Mouse (Mus musculus) forebrain, embryonic 16.5 days (tissue): ENCODE measurements around the gene Igsf9. TPM values are rescaled to one million over a fixed set of nuclear protein-coding genes. Genes with fewer than 3 reads are reported as not detected.
A peak's percentile ranks its signal among the peaks of the same experiment; 100 is the strongest.

ENCODE experiments used
- ATAC-seq: fragments of 200-750 bp; cut with Nextera tagmentation; 2 replicates; pipeline ENCODE4 v1.8.0; 2017; ENCODE audit warnings: mild to moderate bottlenecking, moderate library complexity
- H3K27ac ChIP-seq: fragments of 300-500 bp; sonication (generic); 2 replicates; pipeline ENCODE4 v1.5.1; 2014; ENCODE audit warnings: low read length, control low read depth
- H3K27me3 ChIP-seq: fragments of 300-500 bp; sonication (generic); replicated peaks from 2 replicates; pipeline ENCODE4 v1.6.1; 2014; ENCODE audit warnings: low read length; ENCODE audit not compliant: control insufficient read depth, insufficient read depth
- H3K36me3 ChIP-seq: fragments of 300-500 bp; sonication (generic); 2 replicates; pipeline ENCODE4 v1.6.1; 2014; ENCODE audit not compliant: control insufficient read depth, insufficient read depth
- H3K4me1 ChIP-seq: fragments of 300-500 bp; sonication (generic); replicated peaks from 2 replicates; pipeline ENCODE4 v1.6.1; 2014; ENCODE audit warnings: low read length; ENCODE audit not compliant: control insufficient read depth, insufficient read depth
- H3K4me2 ChIP-seq: fragments of 300-500 bp; sonication (generic); 2 replicates; pipeline ENCODE4 v1.6.1; 2014; ENCODE audit warnings: mild to moderate bottlenecking, low read length, control low read depth
- H3K4me3 ChIP-seq: fragments of 300-500 bp; sonication (generic); replicated peaks from 2 replicates; pipeline ENCODE4 v1.5.1; 2014; ENCODE audit warnings: mild to moderate bottlenecking, low read length, control low read depth
- H3K9ac ChIP-seq: fragments of 300-500 bp; sonication (generic); replicated peaks from 2 replicates; pipeline ENCODE4 v1.6.1; 2014; ENCODE audit warnings: low read depth, low read length, control low read depth
- H3K9me3 ChIP-seq: fragments of 300-500 bp; sonication (generic); 2 replicates; pipeline ENCODE4 v1.6.1; 2016; ENCODE audit warnings: low read length; ENCODE audit not compliant: control insufficient read depth
- WGBS: fragments of 180-500 bp; shearing (Covaris S2); extraction: QIAGEN DNeasy Blood & Tissue Kit; methylation state at CpG from one replicate; pipeline ENCODE4 v1.1.7; 2014; 5-methylcytosine and 5-hydroxymethylcytosine counted together
- polyA plus RNA-seq: library from polyadenylated mRNA; unstranded; fragments of >200 nt; fragmentation: Nextera tagmentation; extraction: Ambion mirVana; gene quantifications from 2 replicates; pipeline ENCODE4 v1.2.1, GENCODE M21; 2015

Igsf9 gene
- polyA plus RNA-seq, 1 experiment from 2014 or later, result 89.9 TPM

DNA sequence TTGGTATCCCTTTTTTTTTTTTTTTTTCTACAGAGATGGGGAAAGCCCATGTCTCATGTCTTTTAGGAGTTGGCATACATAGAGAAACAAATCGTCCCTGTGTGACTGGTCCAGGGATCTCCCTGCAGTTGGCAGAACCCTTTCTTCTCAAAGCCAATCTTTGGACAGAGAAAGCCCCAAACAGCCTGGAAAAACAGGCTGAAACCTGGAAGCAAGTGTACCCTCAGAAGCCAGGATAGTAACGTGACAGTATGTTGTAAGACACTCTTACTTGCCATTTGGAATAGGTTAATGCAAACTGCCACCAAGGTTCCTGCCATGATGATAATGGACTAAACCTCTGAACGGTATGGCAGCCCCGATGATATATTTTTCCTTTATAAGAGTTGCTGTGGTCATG is 1.2 kb upstream of the Igsf9 start:
- H3K9ac ChIP-seq, result no peak overlapping the region
- 91% methylated on average over 4 of the region's 4 CpGs for WGBS
- H3K4me1 ChIP-seq, result peaks cover 35% of the 10 kb centered on the region
- no peak for ATAC-seq
- H3K4me3 ChIP-seq, result no peak overlapping the region
- no peaks in the 10 kb centered on the region for H3K27me3 ChIP-seq
- no peak overlapping the region for H3K4me2 ChIP-seq
- no peaks in the 10 kb centered on the region for H3K9me3 ChIP-seq
- no peak overlapping the region for H3K27ac ChIP-seq
- H3K36me3 ChIP-seq, result no peaks in the 10 kb centered on the region

DNA sequence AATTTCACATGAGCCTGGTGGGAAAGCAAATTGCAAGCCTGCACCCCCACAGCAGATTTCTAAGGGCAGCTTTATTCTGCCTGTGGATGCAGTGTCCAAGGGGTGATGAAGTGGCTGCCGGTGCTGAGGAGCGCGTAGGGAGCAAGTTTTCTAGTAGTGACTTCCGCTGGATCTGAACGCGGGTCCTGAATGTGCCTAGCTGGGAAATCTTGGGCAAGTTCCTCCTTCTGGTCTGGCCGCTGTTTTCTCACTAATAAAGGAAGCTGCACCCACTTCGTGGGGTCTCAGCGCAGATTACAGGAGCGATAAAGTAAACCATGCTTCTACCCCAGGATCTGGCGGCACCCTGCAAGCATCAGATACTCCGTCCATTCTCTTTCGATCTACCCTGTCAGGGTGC is 477 bp upstream of the Igsf9 start:
- no peaks in the 10 kb centered on the region for H3K9me3 ChIP-seq
- no peak overlapping the region for H3K27ac ChIP-seq
- no peaks in the 10 kb centered on the region for H3K27me3 ChIP-seq
- peak overlapping the region; percentile 52 for H3K4me3 ChIP-seq
- H3K36me3 ChIP-seq, result no peaks in the 10 kb centered on the region
- ATAC-seq, result no peak
- peaks cover 43% of the 10 kb centered on the region for H3K4me1 ChIP-seq
- 20% methylated on average over 13 of the region's 13 CpGs for WGBS
- H3K9ac ChIP-seq, result peak overlapping the region; percentile 59
- H3K4me2 ChIP-seq, result peak overlapping the region; percentile 76

DNA sequence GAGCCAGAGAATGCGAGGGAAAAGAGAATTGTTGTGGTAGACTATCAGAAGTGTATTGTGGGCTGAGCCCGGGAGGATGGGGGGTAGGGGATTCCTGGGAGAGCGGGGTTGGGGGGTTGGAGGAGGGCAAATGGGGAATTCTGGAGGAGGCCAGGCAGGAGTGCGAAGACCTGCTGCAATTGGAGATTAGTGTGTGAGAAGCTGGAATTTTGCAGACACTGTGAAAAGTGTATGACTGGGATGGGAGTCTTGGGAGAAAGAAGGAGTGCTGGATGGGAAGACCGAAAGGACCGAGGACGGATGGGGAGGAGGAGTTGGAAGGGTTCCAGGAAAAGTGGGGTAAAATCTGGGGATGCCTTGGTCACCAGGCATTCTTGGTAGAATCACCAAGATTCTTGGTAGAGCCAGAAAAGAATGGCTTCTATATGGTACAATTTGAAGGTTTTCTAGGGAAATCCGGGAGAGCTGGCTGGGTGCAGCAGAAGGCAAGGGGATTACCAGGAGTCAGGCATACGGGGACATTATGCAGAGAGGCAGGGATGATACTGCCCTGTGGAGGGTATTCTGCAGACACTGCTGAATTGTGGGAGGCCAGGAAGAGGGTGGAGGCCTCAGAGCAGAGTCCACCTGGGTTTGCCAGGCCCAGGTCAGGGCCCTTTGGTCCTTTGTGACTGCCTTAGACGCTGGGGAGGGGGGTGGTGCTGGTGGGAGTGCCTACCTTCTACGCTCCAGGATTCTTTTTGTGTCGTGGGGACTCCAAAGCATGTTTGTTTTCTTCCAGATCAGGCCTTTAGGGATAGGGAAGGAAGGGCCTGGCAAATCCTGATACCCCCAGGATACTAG is 1.2 kb downstream of the Igsf9 start:
- peaks cover 58% of the 10 kb centered on the region for H3K4me1 ChIP-seq
- WGBS, result under 1% methylated on average over 12 of the region's 12 CpGs
- peak overlapping the region; percentile 52 for H3K4me3 ChIP-seq
- H3K4me2 ChIP-seq, result peak overlapping the region; percentile 89
- peak overlapping the region; percentile 31 for H3K27ac ChIP-seq
- H3K9me3 ChIP-seq, result no peaks in the 10 kb centered on the region
- H3K27me3 ChIP-seq, result no peaks in the 10 kb centered on the region
- H3K36me3 ChIP-seq, result no peaks in the 10 kb centered on the region
- ATAC-seq, result peak; percentile 12
- H3K9ac ChIP-seq, result peak overlapping the region; percentile 71

- H3K27ac ChIP-seq, result peak overlapping the region; percentile 31; the same call in 1 of the 2 replicates
- no peaks in the 10 kb centered on the region for H3K9me3 ChIP-seq
- peak overlapping the region; percentile 89 for H3K4me2 ChIP-seq
- H3K4me1 ChIP-seq, result peaks cover 60% of the 10 kb centered on the region
- H3K27me3 ChIP-seq, result no peaks in the 10 kb centered on the region
- H3K9ac ChIP-seq, result peak overlapping the region; percentile 71
- 8% methylated on average over 4 of the region's 4 CpGs for WGBS
- peak overlapping the region; percentile 52 for H3K4me3 ChIP-seq
- ATAC-seq, result no peak
- H3K36me3 ChIP-seq, result no peaks in the 10 kb centered on the region
These were observed 1.7 kb downstream of the Igsf9 start for GRCm38 (mm10) chr1:172483361-172483660.

- Histone ChIP-seq H3K27me3 (no peaks in the 10 kb centered on the region), H3K9ac (peak overlapping the region; percentile 40), H3K4me1 (peaks cover 62% of the 10 kb centered on the region), H3K36me3 (no peaks in the 10 kb centered on the region), H3K27ac (no peak overlapping the region), H3K9me3 (no peaks in the 10 kb centered on the region), H3K4me3 (peak overlapping the region; percentile 52), H3K4me2 (peak overlapping the region; percentile 89)
- no peak for ATAC-seq
- WGBS, result 18% methylated on average over 11 of the region's 11 CpGs
These were observed 2.6 kb downstream of the Igsf9 start for GRCm38 (mm10) chr1:172484236-172484635.

DNA sequence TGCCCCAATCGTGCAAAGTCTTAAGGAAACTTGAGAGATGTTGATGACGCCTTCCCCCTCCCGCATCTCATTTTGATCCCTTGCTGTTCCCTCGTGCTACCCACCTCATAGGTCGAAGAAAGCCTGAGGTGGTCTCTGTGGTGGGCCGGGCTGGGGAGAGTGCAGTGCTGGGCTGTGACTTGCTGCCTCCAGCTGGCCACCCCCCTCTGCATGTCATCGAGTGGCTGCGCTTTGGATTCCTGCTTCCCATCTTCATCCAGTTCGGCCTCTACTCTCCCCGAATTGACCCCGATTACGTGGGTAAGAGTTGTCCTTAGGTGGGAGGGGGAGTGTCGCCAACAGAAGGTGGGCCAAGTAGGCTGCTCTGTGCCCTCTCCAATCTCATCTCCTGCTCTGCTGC is 3.1 kb downstream of the Igsf9 start:
- no peak overlapping the region for H3K27ac ChIP-seq
- H3K9me3 ChIP-seq, result no peaks in the 10 kb centered on the region
- no peaks in the 10 kb centered on the region for H3K36me3 ChIP-seq
- peak overlapping the region; percentile 40 for H3K9ac ChIP-seq
- WGBS, result 46% methylated on average over 13 of the region's 13 CpGs
- H3K27me3 ChIP-seq, result no peaks in the 10 kb centered on the region
- peak overlapping the region; percentile 52 for H3K4me3 ChIP-seq
- ATAC-seq, result no peak
- peak overlapping the region; percentile 89 for H3K4me2 ChIP-seq
- peaks cover 62% of the 10 kb centered on the region for H3K4me1 ChIP-seq

- peaks cover 68% of the 10 kb centered on the region for H3K4me1 ChIP-seq
- H3K4me3 ChIP-seq, result peak overlapping the region; percentile 52
- H3K27ac ChIP-seq, result peak overlapping the region; percentile 14; the same call in 1 of the 2 replicates
- peak overlapping the region; percentile 40 for H3K9ac ChIP-seq
- H3K4me2 ChIP-seq, result peak overlapping the region; percentile 89
- H3K9me3 ChIP-seq, result no peaks in the 10 kb centered on the region
- 4% methylated on average over 6 of the region's 6 CpGs for WGBS
- H3K36me3 ChIP-seq, result no peaks in the 10 kb centered on the region
- H3K27me3 ChIP-seq, result no peaks in the 10 kb centered on the region
- no peak for ATAC-seq
These were observed 4.2 kb downstream of the Igsf9 start for GRCm38 (mm10) chr1:172485821-172486220.

- H3K4me3 ChIP-seq, result peak overlapping the region; percentile 52
- no peaks in the 10 kb centered on the region for H3K27me3 ChIP-seq
- H3K4me1 ChIP-seq, result peaks cover 64% of the 10 kb centered on the region
- WGBS, result 8% methylated on average over 4 of the region's 4 CpGs
- peak overlapping the region; percentile 40 for H3K9ac ChIP-seq
- H3K36me3 ChIP-seq, result no peaks in the 10 kb centered on the region
- no peak overlapping the region; the same call in 1 of the 2 replicates for H3K27ac ChIP-seq
- ATAC-seq, result no peak
- H3K4me2 ChIP-seq, result peak overlapping the region; percentile 89
- H3K9me3 ChIP-seq, result no peaks in the 10 kb centered on the region
These were observed 4.6 kb downstream of the Igsf9 start for GRCm38 (mm10) chr1:172486236-172486635.

DNA sequence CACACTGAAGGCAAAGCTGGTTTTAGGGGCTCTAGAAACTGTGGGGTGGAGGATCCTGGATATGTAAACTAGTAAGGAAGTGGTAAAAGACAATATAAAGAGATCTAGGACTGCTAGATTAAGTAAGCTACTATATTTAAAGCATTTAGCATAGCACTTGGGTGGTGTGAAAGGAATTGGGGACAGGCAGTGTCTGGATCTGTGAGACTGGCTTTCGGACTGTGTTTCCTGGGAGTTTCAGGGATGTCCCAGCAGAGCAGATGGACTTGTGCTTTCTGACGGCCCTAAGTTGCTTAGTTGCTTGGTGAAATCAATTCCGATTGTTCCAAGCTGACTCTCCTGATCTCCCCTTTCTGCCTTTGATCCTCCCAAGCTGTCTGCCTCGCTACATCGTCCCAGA is 5.1 kb downstream of the Igsf9 start:
- Histone ChIP-seq H3K27ac (no peak overlapping the region), H3K27me3 (no peaks in the 10 kb centered on the region), H3K36me3 (no peaks in the 10 kb centered on the region), H3K9ac (peak overlapping the region; percentile 40; the same call in 1 of the 2 replicates), H3K4me2 (peak overlapping the region; percentile 89), H3K4me1 (peaks cover 61% of the 10 kb centered on the region), H3K4me3 (peak overlapping the region; percentile 52), H3K9me3 (no peaks in the 10 kb centered on the region)
- no peak for ATAC-seq
- 19% methylated on average over 5 of the region's 5 CpGs for WGBS
